Mouse (Mus musculus): ENCODE measurements at regions not wholly inside any gene's neighbourhood (a gene's known extent, or its start where the extent isn't known, plus 50 kb on each side); places are given as distances from the start of the nearest gene placed in this dataset.

DNA sequence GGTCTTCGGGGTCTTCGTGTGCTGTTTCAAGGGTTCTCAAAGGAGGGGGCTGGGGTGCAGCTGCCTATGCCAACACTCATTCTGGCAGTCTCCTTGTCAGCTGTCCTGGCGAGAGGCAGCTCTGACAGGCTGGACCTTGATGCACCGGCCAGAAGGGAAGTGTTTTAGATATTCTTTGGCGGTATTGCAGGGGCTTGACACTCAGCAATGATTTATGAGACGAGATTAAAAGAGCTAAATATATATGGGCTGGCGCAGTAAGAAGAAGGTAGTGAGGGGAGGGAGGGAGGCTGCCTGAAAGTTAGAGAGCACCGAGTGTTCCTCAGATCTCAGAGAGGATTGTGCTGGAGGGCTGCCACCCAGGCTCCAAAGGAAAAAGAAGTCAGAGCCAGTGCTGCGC is 50.2 kb upstream of the Pdzd8 start:
- no peak for ATAC-seq

DNA sequence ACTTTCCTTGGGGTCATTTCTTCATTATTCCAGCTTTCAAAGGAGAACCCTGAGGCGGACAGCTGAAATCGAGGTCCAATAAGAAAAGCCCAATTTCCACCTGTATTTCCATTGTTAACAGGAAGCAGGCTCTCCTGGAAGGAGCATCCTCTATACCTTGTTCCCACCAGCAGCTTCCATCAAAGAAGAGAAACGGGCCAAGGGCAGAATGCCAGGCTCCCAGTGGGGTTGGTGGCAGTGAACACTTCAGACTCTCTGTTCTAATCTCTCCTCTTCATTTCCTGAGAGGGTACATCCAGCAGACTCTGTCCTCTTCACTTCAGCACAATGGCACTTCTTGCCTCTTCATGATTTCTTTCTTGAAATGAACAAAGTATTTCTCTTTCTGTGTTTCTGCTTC is 50.9 kb upstream of the Pdzd8 start:
- ATAC-seq: no peak

DNA sequence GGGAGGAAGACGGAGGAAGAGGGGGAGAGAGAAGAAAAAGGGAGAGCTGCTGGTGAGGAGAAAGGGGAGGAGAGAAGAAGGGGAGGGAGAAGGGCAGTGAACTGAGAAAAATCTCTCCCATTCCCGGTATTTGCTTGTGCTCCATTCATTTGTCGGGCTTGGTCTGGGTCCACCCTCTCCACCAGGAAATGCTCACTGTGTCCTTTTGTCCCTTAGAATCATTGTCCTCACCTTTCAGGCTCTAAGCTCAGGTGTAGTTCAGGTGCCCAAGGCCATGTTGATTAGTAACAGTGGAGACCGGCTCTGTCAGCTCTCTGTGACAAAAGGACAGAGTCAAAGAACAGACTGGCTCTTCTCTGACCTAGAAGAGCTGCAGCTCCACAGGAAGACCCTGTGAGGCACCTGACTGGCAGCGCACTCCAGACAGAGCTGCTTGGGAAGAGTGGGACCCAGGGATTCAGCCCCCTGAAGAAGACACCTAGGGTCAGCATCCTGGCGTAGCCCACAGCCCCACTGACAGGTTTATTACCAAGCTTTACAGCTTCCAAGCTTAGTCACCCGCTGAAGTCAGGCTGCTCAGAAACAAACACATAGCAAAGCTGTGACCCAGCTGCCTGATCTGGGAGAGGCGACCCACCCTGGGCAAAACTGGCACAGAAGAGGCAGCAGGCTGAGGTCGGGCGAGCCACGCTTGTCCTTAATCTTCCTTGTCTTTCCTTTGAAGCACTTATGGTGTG is 54.4 kb upstream of the Pdzd8 start:
- no peak for ATAC-seq

DNA sequence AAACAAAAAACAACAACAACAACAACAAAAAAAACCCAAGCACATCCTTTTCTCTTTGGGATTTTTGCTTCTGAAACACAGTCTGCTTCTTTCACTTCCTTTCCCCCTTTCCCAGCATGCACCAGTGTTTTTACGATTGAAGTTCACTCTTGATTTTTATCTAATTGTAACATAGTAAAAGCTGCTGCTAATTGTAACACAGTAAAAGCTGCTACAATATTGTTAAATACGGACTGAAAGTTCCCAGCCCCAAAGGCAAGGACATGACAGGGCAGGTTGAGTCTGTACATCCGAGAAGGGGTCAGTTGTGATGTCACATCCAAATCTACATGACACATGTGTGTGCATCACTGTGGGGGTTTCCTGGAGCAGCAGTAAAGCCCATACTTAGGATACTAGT is 55.7 kb upstream of the Pdzd8 start:
- ATAC-seq: peak; percentile 59

DNA sequence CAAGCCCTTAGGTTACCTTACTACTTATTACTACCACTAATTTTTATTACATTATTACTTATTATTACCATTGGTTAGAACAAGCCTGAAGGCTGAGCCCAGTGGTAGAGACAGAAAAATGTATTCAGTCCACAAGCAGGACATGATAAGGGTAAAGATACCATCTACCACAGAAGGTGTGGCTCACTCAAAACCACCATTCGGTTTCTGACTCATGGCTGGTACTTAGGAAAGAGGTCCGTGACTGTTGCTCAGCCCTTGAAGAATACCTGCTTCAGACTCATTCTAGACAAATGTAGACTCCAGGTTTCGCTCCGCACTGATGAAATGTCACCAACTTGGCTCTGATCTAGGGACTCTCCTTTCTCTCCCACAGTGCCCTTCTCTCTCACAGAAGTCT is 56.1 kb upstream of the Emx2 start:
- ATAC-seq: peak; percentile 76

DNA sequence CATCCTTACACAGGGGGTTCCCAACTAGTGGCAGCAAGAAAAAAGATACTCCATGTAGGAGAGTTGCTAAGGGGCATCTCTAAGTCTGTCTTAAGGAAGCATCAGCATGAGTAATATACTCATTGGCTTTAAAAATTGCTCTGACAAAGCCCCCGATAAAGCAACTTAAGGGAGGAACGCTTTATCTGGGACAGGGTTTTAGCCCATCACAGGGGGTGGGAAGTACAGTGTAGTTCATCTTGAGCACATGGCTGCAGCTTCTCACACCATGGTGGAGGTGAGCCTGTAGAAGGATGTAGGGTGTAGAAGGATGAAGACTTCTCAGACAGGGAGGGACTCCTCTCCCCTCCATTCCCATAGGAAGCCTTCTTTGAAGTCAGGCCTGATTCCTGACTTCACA is 54.1 kb upstream of the Emx2 start:
- ATAC-seq: no peak

DNA sequence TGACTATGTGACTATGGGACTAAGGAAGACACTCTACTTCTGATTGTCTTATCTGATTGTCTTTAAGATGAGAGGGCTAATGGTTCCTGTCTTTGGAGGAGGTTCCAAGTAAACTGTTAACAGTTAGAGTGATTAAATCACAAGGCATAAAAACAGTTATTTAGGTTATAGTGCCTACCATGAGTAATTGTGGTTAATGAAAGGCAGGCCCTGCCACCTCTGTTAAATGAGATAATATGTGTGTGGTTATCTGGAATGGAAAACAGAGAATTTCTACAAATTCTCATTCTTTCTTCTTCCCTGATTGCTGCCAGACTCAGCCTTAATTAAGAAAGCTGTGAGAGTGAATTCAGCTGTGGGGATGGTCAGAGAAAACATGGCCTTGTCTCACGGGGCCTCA is 53.4 kb upstream of the Emx2 start:
- ATAC-seq: no peak

DNA sequence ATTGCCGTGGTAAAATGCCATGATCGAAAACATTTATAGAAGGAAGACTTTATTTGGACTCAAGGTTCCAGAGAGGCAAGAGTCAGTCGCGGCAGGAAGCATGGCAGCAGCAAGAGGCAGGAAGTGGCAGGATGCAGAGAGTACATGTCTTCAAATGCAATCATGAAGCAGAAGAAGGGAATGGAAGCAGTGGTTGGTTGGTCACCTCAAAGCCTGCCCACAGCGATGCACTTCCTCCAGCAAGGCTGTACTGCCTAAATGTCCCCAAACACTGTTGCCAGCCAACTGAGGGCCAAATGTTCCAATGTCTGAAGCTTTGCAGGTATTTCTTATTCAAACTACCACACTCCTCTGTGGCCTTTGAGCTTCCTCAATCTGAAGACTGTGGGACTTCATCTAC is 52.6 kb upstream of the Emx2 start:
- no peak for ATAC-seq

DNA sequence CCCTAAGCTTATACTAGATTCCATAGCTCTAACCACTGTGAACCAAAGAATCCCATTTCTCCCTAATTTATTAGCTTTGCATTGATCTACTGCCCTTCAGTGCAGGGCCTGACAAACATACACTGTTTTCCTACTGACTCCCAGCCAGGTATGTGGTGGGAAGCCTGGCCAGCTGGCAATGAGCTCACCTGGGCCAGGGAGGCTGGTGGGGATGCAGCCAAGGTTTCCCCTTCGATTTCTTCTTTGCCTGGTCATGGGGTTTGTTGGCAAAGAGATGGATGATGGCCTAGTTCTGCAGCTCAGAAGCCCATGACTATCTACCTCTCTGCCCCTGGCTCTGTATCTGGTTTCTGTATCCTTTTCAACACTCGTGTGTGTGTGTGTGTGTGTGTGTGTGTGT is 50.1 kb upstream of the Emx2 start:
- no peak for ATAC-seq

Measured in CD4-positive, CD25-positive, alpha-beta regulatory T cell, adult 4 months (primary cell).